Mouse (Mus musculus) B cell, adult 62 days (primary cell): Measurements from ENCODE around the gene Ppp4r4. TPM values are rescaled to one million over a fixed set of nuclear protein-coding genes. Genes with fewer than 3 reads are reported as not detected.

Experiments
- total RNA-seq: library from RNA; stranded (reverse); gene quantifications from 4 replicates; pipeline ENCODE4 v1.2.4, GENCODE M21; 2023

Ppp4r4 gene
- total RNA-seq, result not detected in 4 replicates

DNA sequence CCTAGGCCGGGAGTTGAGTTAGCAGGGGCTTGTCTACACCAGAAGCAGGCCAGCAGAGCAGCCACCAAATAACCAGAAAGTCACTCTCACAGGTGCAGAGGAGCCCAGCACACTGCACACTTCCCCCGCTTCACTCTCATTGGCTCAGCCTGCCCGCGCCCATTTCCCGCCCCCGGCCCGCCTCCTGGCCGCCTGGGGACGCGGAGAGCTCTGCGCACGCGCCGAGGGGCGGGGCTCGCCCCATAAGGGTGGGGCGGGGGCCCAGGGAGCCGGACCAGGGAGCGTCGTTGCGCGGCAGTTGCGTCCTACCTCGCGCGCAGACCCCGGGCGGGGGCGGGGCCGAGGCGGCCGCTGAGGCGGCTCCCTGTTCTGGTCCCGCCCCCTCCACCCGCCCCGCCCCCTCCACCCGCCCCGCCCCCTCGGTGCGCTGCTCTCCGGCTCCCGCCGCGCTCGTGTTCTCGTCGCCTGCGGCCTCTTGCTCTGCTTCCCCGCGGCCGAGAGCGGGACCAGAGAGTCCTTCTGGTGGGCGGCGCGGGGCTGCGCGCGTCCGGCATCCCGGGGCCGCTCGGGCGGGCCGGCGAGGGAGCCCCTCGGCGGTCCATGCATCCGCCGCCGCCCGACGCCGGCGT lies at the start of gene Ppp4r4:
Ppp4r4 (plus strand) TSS at position 264 of the 629 bp plus-strand sequence.

DNA sequence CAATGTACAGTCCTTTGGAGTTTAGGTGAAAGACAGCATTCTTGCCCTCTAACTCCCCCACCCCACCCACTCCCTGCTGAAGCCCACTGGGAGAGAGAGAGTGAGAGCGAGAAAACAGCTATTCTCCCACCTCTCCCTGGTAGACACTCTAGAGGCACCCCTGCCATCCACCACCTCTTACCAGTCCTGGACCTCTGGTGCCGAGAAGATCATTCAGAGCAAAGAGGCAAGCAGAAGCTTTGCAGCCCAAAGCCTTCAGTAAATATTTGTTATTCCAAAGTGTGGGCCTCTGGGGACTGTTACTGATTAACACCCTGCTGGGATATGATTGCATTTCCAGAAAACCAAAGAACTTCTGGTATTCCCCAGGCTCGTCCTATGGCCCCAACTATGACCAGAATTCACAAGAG lies 99.1 kb downstream of the Ppp4r4 start, which contains the start of gene Serpina10:
Serpina10 (minus strand) TSS at position 242 of the 410 bp plus-strand sequence.

GRCm38 (mm10) chr12:103656848-103657626 lies 125.0 kb downstream of the Ppp4r4 start, which contains the start of gene Serpina6:
Gene Serpina6, minus strand, starts transcription at chr12:103657212.

Other genes with a start within 250 kb of the Ppp4r4 start
- not detected in 4 replicates for gene Fam181a, start 221.3 kb upstream of the Ppp4r4 start, total RNA-seq
- 28.5 to 35.0 TPM (median 31.5 TPM) in 4 replicates for gene Asb2, start 176.3 kb upstream of the Ppp4r4 start, total RNA-seq
- 3.7 to 5.3 TPM (median 4.7 TPM) in 4 replicates for gene Otub2, start 143.6 kb upstream of the Ppp4r4 start, total RNA-seq
- gene 9330161L09Rik, start 124.5 kb upstream of the Ppp4r4 start, total RNA-seq, result 8.5 to 14.3 TPM (median 11.7 TPM) in 4 replicates
- 231 to 248 TPM (median 240 TPM) in 4 replicates for gene Ddx24, start 106.5 kb upstream of the Ppp4r4 start, total RNA-seq
- gene Ifi27, start 98.1 kb upstream of the Ppp4r4 start, total RNA-seq, result 88.0 to 102 TPM (median 92.5 TPM) in 4 replicates
- gene Ifi27l2a, start 88.6 kb upstream of the Ppp4r4 start, total RNA-seq, result 160 to 191 TPM (median 168 TPM) in 4 replicates
- gene Ifi27l2b, start 75.1 kb upstream of the Ppp4r4 start, total RNA-seq, result not detected in 4 replicates
- not detected in 4 replicates for gene Serpina10, start 99.2 kb downstream of the Ppp4r4 start, total RNA-seq
- gene Serpina6, start 124.9 kb downstream of the Ppp4r4 start, total RNA-seq, result not detected in 4 replicates
- not detected in 4 replicates for gene Serpina16, start 143.9 kb downstream of the Ppp4r4 start, total RNA-seq
- gene Serpina1f, start 163.2 kb downstream of the Ppp4r4 start, total RNA-seq, result not detected in 4 replicates
- not detected in 4 replicates for gene Serpina1d, start 241.3 kb downstream of the Ppp4r4 start, total RNA-seq